Mouse (Mus musculus) mouse embryonic stem cell (cell line): Measurements from ENCODE around the gene Oxt.
"Not testable (repeated sequence)": the region's sequence is repeated elsewhere in the genome, so short reads cannot be mapped to it uniquely, and the experiment has no call there.

Experiments used
- in situ Hi-C, 2 experiments: fragments of 300-500 bp; cut with MboI; formaldehyde crosslinking; loops; 1 replicate in 1 of 2; 3 replicates in 1 of 2; pipeline ENCODE4 v1.14.3; 2019 to 2020; ENCODE audit warnings: low sequenced_read_pairs in 2 of 2, low pct_unique_long_range_greater_than_20kb in 1 of 2, mixed read lengths in 1 of 2; ENCODE audit not compliant: unreplicated experiment in 1 of 2

Gene Oxt

DNA sequence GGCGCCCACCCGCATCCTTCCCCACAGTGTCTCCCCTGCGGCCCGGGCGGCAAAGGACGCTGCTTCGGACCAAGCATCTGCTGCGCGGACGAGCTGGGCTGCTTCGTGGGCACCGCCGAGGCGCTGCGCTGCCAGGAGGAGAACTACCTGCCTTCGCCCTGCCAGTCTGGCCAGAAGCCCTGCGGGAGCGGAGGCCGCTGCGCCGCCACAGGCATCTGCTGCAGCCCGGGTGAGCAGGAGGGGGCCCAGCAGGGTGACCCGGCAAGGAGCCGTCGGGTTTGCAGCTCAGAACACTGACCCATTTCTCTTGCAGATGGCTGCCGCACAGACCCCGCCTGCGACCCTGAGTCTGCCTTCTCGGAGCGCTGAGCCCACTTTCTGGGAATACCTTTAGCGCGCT is 591 bp downstream of the Oxt start:
- in situ Hi-C loops, result not testable (repeated sequence)

DNA sequence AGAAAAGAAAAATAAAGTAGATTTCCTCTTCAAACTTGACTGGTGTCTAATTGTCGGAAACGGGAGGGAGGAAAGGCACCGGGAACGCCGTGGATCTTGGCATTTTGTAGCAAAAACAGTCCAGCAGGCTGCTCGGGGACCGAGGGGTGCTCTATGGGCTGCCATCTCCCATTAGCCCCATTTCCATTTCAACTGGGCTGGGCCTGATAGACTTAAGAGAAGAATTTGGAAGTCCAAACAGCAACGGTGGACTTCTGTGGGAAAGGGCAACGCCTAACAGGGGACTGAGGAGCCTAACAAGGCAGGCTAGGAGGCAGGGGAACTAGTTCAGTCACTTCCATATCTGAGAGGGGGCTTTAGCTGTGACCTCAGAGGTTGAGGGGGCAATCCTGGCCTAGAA is 1.0 kb downstream of the Oxt start:
- in situ Hi-C loops, result no loop called here

DNA sequence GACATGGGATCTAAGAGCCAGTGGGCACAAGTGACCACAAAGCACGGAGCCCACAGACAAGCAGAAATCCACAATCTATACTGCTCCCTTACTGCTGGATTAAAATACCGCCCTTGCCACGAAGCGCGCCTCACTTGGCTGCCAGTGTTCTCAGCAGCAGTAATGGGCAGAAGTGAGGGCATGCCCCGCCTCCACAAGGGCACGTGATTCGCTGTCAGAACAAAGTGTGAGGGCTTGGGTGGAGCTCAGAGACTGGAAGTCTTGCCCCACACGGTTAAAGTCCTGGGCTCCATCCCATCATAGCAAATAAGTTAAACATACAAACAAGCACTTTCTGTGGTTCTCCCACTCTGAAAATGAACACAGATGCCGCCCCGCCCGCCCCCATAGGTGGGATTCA is 1.7 kb downstream of the Oxt start:
- in situ Hi-C loops, result no loop called here

DNA sequence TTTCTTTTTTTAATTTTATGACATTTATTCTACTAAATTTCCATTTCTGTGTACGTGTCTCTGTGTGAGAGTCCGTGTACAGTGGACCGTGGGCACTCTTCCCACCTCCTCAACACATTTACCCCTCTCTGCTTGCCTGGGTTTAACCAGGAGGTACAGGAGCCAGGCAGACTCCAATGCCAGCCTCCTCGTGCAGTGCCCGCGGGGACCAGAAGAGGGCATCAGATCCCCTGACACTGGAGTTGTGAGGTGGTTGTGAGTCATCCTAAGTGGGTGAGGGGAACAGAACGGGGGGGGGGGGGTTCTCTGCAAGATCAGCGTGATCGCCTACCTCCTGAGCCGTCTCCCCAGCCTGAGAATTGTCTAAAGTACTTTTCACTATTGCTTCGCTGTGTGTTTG is 2.2 kb downstream of the Oxt start:
- in situ Hi-C loops, result no loop called here

DNA sequence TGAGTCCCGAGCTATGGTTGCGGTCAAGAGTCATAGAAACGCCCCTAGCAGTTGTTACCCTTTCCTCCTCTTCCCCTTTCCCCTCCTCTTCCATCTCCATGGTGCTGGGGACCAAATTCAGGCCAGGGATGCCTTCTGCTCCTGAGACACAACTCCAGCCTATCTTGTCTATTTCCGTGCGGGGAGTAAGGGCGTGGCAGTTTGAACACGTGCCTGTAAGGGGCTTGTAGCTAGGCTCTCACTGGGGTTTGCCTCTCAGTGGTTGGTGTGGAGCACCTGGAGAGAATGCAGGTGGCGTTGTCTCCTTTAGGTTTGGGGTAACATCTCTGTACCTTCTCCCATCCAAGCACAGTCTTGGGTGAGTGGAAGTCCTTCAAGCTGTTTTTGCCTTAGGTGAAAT is 3.8 kb downstream of the Oxt start:
- in situ Hi-C loops, result no loop called here

- in situ Hi-C loops, result no loop called here
These were observed 5.2 kb downstream of the Oxt start for GRCm38 (mm10) chr2:130581201-130581600.

DNA sequence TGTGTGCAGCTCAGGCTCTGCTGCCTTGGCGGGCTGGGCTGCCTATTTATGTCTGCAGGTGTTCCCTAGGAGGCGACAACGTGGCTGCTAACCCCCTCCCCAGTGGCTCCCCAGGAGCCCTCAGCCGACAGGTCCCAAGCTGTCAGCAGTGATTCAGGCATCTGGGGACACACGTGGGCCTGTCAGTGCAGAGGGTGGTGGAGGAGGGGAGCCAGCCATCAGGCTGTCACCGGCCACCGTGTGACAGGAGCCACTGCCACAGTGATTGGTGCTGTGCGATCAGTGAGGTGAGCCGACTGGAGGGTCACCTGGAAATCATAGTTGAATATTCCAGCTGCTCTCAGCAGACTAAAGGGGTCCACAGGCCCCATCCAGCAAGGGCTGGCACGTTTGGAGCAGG is 6.6 kb downstream of the Oxt start, which contains the start of gene Avp:
Avp (minus strand) TSS at position 3 of the 400 bp plus-strand sequence.
- in situ Hi-C loops, result no loop called here

- in situ Hi-C loops, result no loop called here
These were observed 8.1 kb downstream of the Oxt start for GRCm38 (mm10) chr2:130583902-130584560.

DNA sequence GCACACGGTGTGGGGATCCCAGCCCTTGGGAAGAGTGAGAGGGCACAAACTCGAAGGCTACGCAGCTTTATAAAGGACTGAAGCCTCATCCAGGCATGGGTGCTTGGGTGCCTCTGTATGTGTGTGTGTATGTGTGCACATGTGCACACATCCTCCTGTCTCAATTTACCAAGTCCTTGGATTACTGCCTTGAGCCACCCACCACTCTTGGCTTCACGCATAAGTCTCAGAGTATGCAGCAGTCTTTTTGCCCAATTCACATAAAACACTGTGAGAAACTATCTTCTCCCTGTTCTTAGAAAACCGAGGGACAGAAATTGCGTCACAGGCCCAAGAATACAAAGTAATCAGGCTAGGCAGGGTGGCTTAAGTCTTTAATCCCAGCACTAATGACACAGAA is 10.0 kb downstream of the Oxt start:
- in situ Hi-C loops, result no loop called here

- in situ Hi-C loops, result no loop called here
These were observed 12.4 kb downstream of the Oxt start for GRCm38 (mm10) chr2:130588373-130588772.

DNA sequence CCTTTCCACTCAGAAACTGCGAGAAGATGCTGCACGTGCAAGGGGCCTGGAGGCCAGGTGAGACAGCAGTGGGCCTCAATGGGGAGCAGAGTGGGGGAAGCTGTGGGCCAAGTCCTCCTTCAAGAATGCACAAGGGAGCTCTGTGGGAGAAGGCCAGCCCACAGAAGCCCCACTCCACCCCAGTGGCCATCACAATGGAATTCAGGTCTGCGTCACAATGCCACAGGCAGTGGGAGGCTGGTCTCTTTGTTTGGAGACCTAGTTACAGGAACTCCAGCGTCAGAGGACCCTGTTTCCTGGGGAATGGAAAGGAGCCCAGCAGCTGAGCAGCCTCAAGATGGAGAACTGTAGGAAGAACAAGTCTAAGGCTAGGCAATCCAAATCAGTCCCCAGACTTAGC is 13.2 kb downstream of the Oxt start:
- in situ Hi-C loops, result no loop called here

- in situ Hi-C loops, result no loop called here
These were observed 13.8 kb downstream of the Oxt start for GRCm38 (mm10) chr2:130589761-130590160.

- in situ Hi-C loops, result no loop called here
These were observed 15.0 kb downstream of the Oxt start for GRCm38 (mm10) chr2:130591016-130591415.

DNA sequence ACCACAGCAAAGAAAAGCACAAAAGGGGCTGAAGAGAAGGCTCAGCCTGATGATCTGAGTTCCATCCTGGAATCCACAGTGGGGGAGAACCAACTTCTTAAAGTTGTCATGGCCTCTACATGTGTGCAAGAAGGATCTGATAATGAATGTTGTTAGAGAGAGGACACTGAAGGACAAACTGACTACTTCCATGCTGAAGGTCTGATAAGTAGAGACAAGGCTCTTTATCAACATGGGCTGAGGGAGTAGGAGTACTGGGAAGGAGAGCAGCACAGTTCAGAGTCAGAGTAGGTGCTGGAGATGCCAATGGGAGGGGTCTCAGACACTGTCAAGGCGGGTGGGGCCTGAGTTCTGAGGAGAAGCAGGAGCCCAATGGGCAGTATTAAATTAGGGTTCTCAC is 19.6 kb downstream of the Oxt start:
- in situ Hi-C loops, result no loop called here

DNA sequence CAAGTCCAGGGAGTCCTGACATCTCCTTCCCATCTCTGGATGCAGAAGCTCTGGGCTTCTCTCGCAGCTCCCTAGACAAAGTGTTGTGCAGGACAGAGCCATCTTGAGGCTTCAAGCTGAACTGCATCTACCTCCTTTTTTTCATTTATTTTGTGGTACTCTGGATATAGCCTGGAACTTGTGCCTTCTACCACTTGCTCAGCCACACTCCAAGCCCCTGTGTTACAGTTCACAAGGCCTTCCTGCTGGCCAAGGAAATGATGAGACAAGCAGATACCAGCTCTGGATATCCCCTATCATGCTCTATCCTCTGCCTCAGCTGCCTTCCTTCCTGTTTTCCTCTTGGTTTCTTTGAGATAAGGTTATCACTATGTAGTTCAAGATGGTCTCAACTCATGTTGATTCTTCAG is 21.6 kb downstream of the Oxt start:
- in situ Hi-C loops, result no loop called here

DNA sequence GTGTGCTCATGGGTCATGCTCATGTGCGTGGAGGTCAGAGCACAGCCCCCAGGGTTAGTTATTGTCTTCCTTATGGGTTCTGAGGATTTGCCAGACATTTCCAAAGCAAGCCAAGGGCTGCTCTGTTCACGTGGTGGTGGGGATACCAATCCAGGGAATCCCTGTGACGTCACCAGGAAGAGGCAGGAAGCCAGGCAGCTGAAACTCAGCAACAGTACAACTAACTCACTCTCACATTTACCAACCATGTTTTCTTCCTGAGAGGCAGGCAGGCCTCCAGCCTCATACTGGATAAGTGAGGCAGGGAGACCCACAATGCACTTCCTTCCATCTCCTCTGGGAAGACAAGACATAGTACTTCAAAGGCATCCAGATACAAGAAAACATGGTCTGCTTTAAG is 22.4 kb downstream of the Oxt start:
- in situ Hi-C loops, result no loop called here

GRCm38 (mm10) chr2:130602195-130602594 is 26.2 kb downstream of the Oxt start:
- in situ Hi-C loops, result no loop called here

GRCm38 (mm10) chr2:130613091-130613490 is 37.1 kb downstream of the Oxt start:
- in situ Hi-C loops, result no loop called here

DNA sequence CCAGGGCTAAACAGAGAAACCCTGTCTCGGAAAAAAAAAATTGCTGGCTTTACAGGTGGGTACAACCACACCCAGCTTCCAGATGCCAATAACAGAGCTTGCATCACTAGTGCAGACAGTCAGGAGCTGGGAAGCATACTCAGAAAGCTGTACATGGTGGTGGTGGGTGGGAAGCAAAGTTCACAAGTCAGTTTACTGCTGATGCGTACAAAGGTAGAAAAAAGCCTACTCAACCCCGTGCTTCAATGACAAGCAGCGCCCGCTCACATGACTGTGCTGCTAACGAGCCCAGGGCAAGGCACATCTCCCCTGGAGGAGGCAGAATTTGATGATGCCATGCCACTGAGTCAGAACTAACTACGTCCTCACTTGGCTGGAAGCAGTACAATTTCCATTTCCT is 43.0 kb downstream of the Oxt start:
- in situ Hi-C loops, result no loop called here
